Mouse (Mus musculus) stomach, postnatal 0 days (tissue): ENCODE results near the gene Nob1.
A peak's percentile ranks its signal among the peaks of the same experiment; 100 is the strongest.

ENCODE experiments used
- CTCF ChIP-seq: IDR thresholded peaks from 2 replicates; pipeline ENCODE4 v1.5.1; 2016; ENCODE audit warnings: antibody characterized with exemption, low read depth, mild to moderate bottlenecking, moderate library complexity
- EP300 ChIP-seq: optimal IDR thresholded peaks from 2 replicates; pipeline ENCODE3; 2016; ENCODE audit warnings: antibody characterized with exemption

DNA sequence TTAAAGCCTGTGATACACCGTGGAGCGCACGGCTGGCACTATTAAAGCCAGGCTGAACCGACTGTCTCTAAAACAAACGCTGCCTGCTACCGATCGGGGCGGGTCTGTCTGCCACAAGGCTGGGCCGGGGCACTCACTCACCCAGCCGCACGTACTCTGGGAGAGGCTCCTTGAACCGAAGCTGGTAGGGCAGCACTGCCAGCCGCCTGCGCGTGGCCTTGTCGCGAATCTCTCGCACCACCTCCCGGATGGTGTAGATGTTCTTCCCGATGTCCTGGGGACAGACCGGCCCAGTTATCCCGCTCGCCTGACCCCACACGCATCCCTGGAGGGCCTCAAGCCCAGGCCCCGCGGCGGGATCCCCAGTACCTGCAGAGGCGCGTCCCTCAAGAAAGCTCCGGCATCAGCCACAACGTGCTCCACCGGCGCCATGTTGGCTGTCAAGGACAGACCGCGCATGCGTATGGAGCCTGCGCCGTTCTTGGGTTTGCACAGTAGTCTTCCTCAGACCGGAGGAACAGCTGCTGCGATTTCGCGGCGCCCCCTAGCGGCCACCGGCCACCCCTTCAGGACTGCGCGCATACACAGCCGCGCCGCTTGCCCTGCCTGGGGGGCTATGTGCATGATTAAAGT, at the start of gene Nob1:
- TF ChIP-seq CTCF (peak; percentile 99), EP300 (no peak)
